Mouse (Mus musculus): ENCODE data around the gene Sord.
A peak's percentile ranks its signal among the peaks of the same experiment; 100 is the strongest.

- TF ChIP-seq CTCF (IDR thresholded peaks at IDR 0.05; ENCODE audit: extremely low read depth, insufficient read length, insufficient replicate concordance, low read depth, low read length) = 0 out of 2 replicates have a peak, but pooled peaks have one; percentile 2
- TF ChIP-seq POLR2A (IDR thresholded peaks at IDR 0.05; ENCODE audit: low read depth, low read length) = no peak
Observed at GRCm38 (mm10) chr2:122233759-122234557, 591 bp upstream of the Sord start.

Measured in small intestine, adult 2 months (tissue).